Mouse (Mus musculus): ENCODE results near the gene Cbln3.

The Cbln3 gene

GRCm38 (mm10) chr14:55879623-55880022, 4.6 kb downstream of the Cbln3 start:
- peak; percentile 96 for ATAC-seq (ENCODE audit: low TSS enrichment)

- no peak for ATAC-seq (ENCODE audit: low TSS enrichment)
Observed at GRCm38 (mm10) chr14:55878316-55878940, 5.8 kb downstream of the Cbln3 start.

GRCm38 (mm10) chr14:55877469-55878315, 6.5 kb downstream of the Cbln3 start:
- peak; percentile 21; the same call in 1 of the 2 replicates for ATAC-seq (ENCODE audit: low TSS enrichment)

GRCm38 (mm10) chr14:55873714-55874683, 10.2 kb downstream of the Cbln3 start:
- ATAC-seq (ENCODE audit: low TSS enrichment): peak; percentile 77

- ATAC-seq (ENCODE audit: low TSS enrichment): no peak
Observed at GRCm38 (mm10) chr14:55873242-55873713, 10.9 kb downstream of the Cbln3 start.

GRCm38 (mm10) chr14:55872551-55872950, 11.6 kb downstream of the Cbln3 start:
- no peak for ATAC-seq (ENCODE audit: low TSS enrichment)

GRCm38 (mm10) chr14:55872039-55872438, 12.2 kb downstream of the Cbln3 start:
- ATAC-seq (ENCODE audit: low TSS enrichment): no peak

- ATAC-seq (ENCODE audit: low TSS enrichment): no peak
Observed at GRCm38 (mm10) chr14:55869538-55869937, 14.7 kb downstream of the Cbln3 start.

GRCm38 (mm10) chr14:55868230-55869026, 15.8 kb downstream of the Cbln3 start:
- ATAC-seq (ENCODE audit: low TSS enrichment): no peak

GRCm38 (mm10) chr14:55866962-55867361, 17.2 kb downstream of the Cbln3 start:
- peak; percentile 74 for ATAC-seq (ENCODE audit: low TSS enrichment)

- ATAC-seq (ENCODE audit: low TSS enrichment): peak; percentile 72; the same call in 1 of the 2 replicates
Observed at GRCm38 (mm10) chr14:55863773-55864172, 20.4 kb downstream of the Cbln3 start.

GRCm38 (mm10) chr14:55862970-55863369, 21.2 kb downstream of the Cbln3 start:
- no peak for ATAC-seq (ENCODE audit: low TSS enrichment)

- no peak for ATAC-seq (ENCODE audit: low TSS enrichment)
Observed at GRCm38 (mm10) chr14:55862186-55862585, 22.0 kb downstream of the Cbln3 start.

- no peak for ATAC-seq (ENCODE audit: low TSS enrichment)
Observed at GRCm38 (mm10) chr14:55857588-55857987, 26.6 kb downstream of the Cbln3 start.

- no peak for ATAC-seq (ENCODE audit: low TSS enrichment)
Observed at GRCm38 (mm10) chr14:55855101-55855561, 29.1 kb downstream of the Cbln3 start.

GRCm38 (mm10) chr14:55854406-55855100, 29.6 kb downstream of the Cbln3 start:
- ATAC-seq (ENCODE audit: low TSS enrichment): peak; percentile 28; the same call in 1 of the 2 replicates

GRCm38 (mm10) chr14:55853621-55854285, 30.4 kb downstream of the Cbln3 start, which contains the start of gene Nynrin:
Gene Nynrin (plus strand): TSS chr14:55854010.
- peak; percentile 43 for ATAC-seq (ENCODE audit: low TSS enrichment)

GRCm38 (mm10) chr14:55852646-55853551, 31.3 kb downstream of the Cbln3 start:
- ATAC-seq (ENCODE audit: low TSS enrichment): peak; percentile 25; the same call in 1 of the 2 replicates

Data from frontal cortex, adult (tissue).